Mouse (Mus musculus) embryonic fibroblast, embryonic 13.5 days (primary cell): Measurements from ENCODE around the gene Creb1.

Source experiments
- CTCF ChIP-seq: IDR thresholded peaks from 2 replicates; pipeline ENCODE4 v1.5.1; 2011; ENCODE audit warnings: mild to moderate bottlenecking, control low read depth, low read length, moderate library complexity, borderline replicate concordance; ENCODE audit not compliant: insufficient read depth
- POLR2A ChIP-seq: IDR thresholded peaks from 2 replicates; pipeline ENCODE4 v1.6.1; 2011; ENCODE audit warnings: low read depth, mild to moderate bottlenecking, control low read depth, low read length, moderate library complexity

DNA sequence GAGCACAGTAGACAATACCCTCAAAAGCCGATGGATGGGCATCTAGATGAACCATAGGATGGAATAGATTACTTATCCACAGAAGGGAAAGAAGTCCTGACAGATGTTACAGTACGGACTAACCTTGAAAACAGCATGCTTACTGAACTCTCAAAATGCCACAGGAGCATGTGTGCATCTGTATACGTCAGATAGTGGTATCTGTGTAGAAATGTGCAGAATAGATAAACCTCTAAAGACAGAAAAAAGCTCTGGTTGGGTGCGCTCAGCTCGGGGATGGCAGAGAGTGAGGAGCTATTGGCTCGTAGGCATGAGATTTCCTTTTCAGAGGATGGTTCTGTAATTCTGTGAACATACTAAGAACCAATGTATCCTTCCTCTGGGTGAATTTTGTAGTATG, 106.8 kb downstream of the Creb1 start:
- no peak for TF ChIP-seq POLR2A
- TF ChIP-seq CTCF: no peak
